Mouse (Mus musculus): Measurements from ENCODE around the gene Olfr1447.

Olfr1447 gene

DNA sequence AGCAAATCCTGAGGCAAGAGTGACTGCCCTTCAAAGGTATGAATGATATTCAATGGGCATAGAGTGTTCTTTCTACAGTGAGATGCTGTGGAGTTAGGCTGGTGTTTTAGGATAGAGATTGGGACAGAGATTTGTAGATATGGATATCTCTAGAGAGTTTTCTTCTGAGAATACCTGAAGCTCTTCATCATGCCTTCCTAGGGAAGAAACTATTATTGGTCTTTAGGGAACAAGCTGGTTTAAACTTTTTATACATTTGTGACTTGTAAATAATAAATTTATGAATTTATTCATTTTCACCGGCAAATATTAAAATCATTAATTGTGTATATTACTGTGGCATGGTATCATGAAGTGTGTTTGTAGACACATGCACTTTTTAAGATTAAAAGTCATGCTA, at the start of gene Olfr1447:
TSS of gene Olfr1447 (minus strand) at position 101 of the 400 bp plus-strand sequence.
- in situ Hi-C loops (cut with MboI; ENCODE audit: low sequenced_read_pairs) = no loop called here

DNA sequence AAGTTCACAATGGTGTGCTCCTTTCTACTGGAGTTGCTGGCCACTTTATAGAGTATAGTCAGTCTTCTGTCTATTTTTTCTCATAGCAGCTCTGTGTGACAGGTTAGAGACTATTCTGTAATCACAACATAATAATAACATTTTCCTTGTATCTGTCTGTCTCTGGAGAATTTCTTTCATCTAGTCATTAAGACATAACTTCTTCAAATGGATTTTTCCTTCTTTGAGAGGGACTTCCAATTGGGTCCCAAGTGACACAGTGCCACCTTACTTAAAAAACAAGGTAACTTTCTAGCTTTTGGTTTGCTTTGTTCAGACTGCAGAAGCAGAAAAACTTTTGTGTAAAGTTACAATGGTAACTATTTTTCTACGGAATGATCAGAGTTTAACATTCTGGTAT, 46.4 kb upstream of the Olfr1447 start, which contains the start of gene Olfr1450:
TSS of gene Olfr1450 (plus strand) at position 301 of the 400 bp plus-strand sequence.
- in situ Hi-C loops (cut with MboI; ENCODE audit: low sequenced_read_pairs) = no loop called here

DNA sequence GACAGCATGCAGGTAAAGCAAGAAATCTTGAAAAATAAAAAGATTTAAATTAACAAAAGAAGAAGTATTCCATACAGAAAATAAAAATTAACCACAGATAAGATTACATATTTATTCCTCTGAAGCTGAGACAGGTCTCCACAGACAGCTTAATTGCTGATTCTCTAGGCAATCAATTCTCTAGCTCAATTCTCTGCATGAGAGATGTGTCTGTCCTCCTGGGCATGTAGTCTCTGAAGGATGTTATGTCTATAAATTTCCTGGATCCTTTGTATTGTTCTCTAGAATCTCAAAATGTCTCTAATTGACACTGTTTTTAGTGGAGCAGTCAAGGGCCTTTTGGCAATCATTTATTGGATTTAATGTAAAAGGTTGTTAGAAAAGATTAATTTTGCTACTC, 27.0 kb upstream of the Olfr1447 start, which contains the start of gene Olfr1449:
TSS of gene Olfr1449 (plus strand) at position 301 of the 400 bp plus-strand sequence.
- in situ Hi-C loops (cut with MboI; ENCODE audit: low sequenced_read_pairs) = no loop called here

DNA sequence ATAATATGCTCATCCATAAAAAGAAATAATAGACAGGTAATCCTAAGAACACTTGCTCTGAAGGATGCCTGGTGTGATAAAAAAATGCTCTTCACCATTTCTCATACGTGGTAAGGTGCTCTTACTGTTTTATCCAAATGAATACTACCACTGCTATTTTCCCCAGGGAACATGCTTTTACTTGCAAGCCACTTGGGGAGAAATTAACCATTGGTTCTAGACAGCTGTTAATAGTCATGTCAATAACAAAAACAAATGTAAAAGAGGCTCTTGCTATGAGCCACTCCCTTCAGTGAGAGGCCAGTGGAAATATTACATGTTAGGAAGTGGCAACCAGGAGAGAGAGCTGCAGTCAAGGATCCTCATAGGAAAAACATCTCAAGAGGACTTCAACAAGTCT, 20.8 kb upstream of the Olfr1447 start, which contains the start of gene Olfr1448:
TSS of gene Olfr1448 (minus strand) at position 101 of the 400 bp plus-strand sequence.
- in situ Hi-C loops (cut with MboI; ENCODE audit: low sequenced_read_pairs) = no loop called here

DNA sequence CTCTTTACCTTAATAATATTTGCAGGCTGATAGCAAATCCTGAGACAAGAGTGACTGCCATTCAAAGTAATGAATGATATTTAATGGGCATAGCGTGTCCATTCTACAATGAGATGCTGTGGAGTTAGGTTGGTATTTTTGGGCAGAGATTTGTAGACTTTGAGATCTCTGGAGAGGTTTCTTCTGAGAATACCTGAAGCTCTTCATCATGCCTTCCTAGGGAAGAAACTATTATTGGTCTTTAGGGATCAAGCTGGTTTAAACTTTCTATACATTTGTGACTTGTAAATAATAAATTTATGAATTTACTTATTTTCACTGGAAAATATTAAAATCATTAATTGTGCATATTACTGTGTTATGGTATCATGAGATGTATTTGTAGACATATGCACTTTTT, 10.1 kb downstream of the Olfr1447 start, which contains the start of gene Olfr1446:
TSS of gene Olfr1446 (minus strand) at position 101 of the 400 bp plus-strand sequence.
- in situ Hi-C loops (cut with MboI; ENCODE audit: low sequenced_read_pairs) = no loop called here

DNA sequence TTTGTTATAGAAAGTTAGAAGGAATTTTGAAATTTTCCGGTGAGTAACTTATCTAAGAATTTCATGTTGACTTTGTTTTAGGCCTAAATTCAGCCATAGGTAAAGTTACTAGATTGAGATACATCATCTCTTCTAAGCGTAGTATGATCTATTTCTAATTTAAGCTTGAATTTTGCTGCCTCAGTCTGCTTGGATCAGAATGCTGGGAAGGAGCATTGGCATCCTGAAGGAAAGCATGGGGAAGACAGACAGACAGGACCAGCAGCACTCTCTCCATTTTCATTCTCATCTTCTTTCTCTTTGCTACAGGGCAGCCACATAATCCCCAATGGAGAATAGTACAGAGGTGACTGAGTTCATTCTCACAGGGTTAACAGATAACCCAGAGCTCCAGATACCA, 20.0 kb downstream of the Olfr1447 start, which contains the start of gene Olfr1445:
TSS of gene Olfr1445 (plus strand) at position 301 of the 400 bp plus-strand sequence.
- in situ Hi-C loops (cut with MboI; ENCODE audit: low sequenced_read_pairs) = no loop called here

DNA sequence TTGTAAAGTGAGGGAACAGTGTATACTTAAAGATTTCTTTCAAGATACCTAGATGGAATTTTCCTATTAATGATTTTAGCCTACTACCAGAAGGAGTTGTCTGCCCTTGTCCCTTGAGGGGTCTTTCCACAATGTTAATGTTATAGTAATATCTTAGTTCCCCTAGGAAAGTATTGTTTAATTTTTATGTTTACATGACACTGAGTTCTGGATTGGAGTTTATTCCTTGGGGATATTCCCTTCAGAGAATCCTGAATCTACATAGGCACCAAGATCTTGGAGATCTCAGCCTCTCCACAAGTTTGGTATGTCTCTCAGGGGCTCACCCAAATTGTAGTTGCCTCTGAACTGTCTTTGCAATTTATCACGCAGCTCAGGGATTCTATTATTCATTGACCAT, 46.6 kb downstream of the Olfr1447 start, which contains the start of gene Olfr1444:
TSS of gene Olfr1444 (plus strand) at position 301 of the 400 bp plus-strand sequence.
- in situ Hi-C loops (cut with MboI; ENCODE audit: low sequenced_read_pairs) = no loop called here
